Mouse (Mus musculus): ENCODE measurements around the gene Sympk. TPM values are rescaled to one million over a fixed set of nuclear protein-coding genes. Genes with fewer than 3 reads are reported as not detected.

Gene Sympk
- total and polyA plus RNA-seq, 2 experiments, result 21.5 to 46.9 TPM

DNA sequence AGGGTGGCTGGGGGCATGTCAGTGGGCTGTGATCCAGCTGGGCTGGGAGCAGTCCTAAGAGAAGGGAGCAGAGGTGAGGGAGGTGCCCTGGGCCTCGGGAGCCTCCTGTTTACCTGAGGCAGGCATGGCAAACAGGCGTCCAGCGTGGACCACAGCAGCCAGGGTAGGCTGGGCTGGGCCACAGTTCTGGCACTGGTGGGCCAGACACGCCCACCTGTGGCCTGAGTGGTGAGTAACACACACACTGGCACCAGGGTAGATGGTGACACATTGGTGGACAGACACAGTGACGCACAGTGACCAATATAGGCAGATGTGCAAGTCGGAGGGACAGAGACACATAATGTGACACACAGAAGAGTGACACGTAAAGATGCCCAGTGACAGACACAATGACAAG, 13.6 kb upstream of the Sympk start:
- Histone ChIP-seq H3K79me2 (ENCODE audit: control insufficient read depth, insufficient read depth, low read length) (peaks cover 4% of the 10 kb centered on the region; the same call in 1 of the 2 replicates), H3K27me3 (ENCODE audit: control insufficient read depth, insufficient read depth, low read length) (no peaks in the 10 kb centered on the region), H3K4me3 (ENCODE audit: insufficient read depth, low read depth, low read length) (no peak overlapping the region), H3K27ac (replicated peaks; ENCODE audit: insufficient read depth, low read depth, low read length) (peak overlapping the region; percentile 59), H3K4me1 (ENCODE audit: control insufficient read depth, insufficient read depth, low read length) (peaks cover 62% of the 10 kb centered on the region), H3K36me3 (ENCODE audit: control insufficient read depth, insufficient read depth, low read length) (peaks cover 12% of the 10 kb centered on the region; the same call in 1 of the 2 replicates), H3K9ac (ENCODE audit: low read depth, low read length) (peak overlapping the region; percentile 49)
- TF ChIP-seq CTCF (IDR thresholded peaks at IDR 0.05; ENCODE audit: low read depth, low read length) (no peak), POLR2A (IDR thresholded peaks at IDR 0.05; ENCODE audit: extremely low read depth, insufficient read depth, low read length) (no peak)
- 16% methylated on average over 7 of the region's 7 CpGs for WGBS
- peak; percentile 87 for DNase-seq (ENCODE audit: extremely low read depth, low read depth, low spot score)

- peak overlapping the region; percentile 90 for H3K27ac ChIP-seq (replicated peaks; ENCODE audit: insufficient read depth, low read depth, low read length)
- no peak for TF ChIP-seq CTCF (IDR thresholded peaks at IDR 0.05; ENCODE audit: low read depth, low read length)
- no peak for TF ChIP-seq POLR2A (IDR thresholded peaks at IDR 0.05; ENCODE audit: extremely low read depth, insufficient read depth, low read length)
- H3K9ac ChIP-seq (ENCODE audit: low read depth, low read length), result peak overlapping the region; percentile 79
- 2% methylated on average over 29 of the region's 31 CpGs for WGBS
- H3K79me2 ChIP-seq (ENCODE audit: control insufficient read depth, insufficient read depth, low read length), result no peaks in the 10 kb centered on the region
- no peaks in the 10 kb centered on the region for H3K27me3 ChIP-seq (ENCODE audit: control insufficient read depth, insufficient read depth, low read length)
- DNase-seq (ENCODE audit: extremely low read depth, low read depth, low spot score), result peak; percentile 68
- H3K36me3 ChIP-seq (ENCODE audit: control insufficient read depth, insufficient read depth, low read length), result peaks cover 12% of the 10 kb centered on the region; the same call in 1 of the 2 replicates
- H3K4me3 ChIP-seq (ENCODE audit: insufficient read depth, low read depth, low read length), result peak overlapping the region; percentile 43
- peaks cover 61% of the 10 kb centered on the region for H3K4me1 ChIP-seq (ENCODE audit: control insufficient read depth, insufficient read depth, low read length)
These were observed 12.1 kb upstream of the Sympk start for GRCm38 (mm10) chr7:19012025-19012621.

GRCm38 (mm10) chr7:19012882-19013281, 11.3 kb upstream of the Sympk start:
- Histone ChIP-seq H3K27ac (replicated peaks; ENCODE audit: insufficient read depth, low read depth, low read length) (peak overlapping the region; percentile 90), H3K36me3 (ENCODE audit: control insufficient read depth, insufficient read depth, low read length) (peaks cover 12% of the 10 kb centered on the region; the same call in 1 of the 2 replicates), H3K9ac (ENCODE audit: low read depth, low read length) (peak overlapping the region; percentile 29), H3K4me3 (ENCODE audit: insufficient read depth, low read depth, low read length) (no peak overlapping the region), H3K79me2 (ENCODE audit: control insufficient read depth, insufficient read depth, low read length) (no peaks in the 10 kb centered on the region), H3K27me3 (ENCODE audit: control insufficient read depth, insufficient read depth, low read length) (no peaks in the 10 kb centered on the region), H3K4me1 (ENCODE audit: control insufficient read depth, insufficient read depth, low read length) (peaks cover 59% of the 10 kb centered on the region)
- TF ChIP-seq CTCF (IDR thresholded peaks at IDR 0.05; ENCODE audit: low read depth, low read length), result no peak
- no peak for TF ChIP-seq POLR2A (IDR thresholded peaks at IDR 0.05; ENCODE audit: extremely low read depth, insufficient read depth, low read length)
- DNase-seq (ENCODE audit: extremely low read depth, low read depth, low spot score), result peak; percentile 74
- WGBS, result 11% methylated on average over 2 of the region's 2 CpGs

DNA sequence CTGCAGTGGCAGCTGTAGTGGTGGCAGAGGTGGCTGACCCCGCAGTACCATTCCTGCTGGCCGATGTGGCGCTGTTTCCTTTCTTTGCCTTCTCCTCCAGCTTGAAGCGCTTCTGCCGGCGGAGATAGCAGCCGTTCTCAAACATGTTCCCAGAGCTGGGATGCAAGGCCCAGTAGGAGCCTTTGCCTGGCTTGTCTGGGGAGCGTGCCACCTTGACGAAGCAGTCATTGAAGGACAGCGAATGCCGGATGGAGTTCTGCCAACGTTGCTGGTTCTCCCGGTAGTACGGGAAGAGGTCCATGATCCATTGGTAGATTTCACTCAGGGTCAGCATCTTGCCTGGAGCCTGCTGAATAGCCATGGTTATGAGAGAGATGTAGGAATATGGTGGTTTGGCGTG, 9.7 kb upstream of the Sympk start:
- Histone ChIP-seq H3K27me3 (ENCODE audit: control insufficient read depth, insufficient read depth, low read length) (no peaks in the 10 kb centered on the region), H3K4me3 (ENCODE audit: insufficient read depth, low read depth, low read length) (no peak overlapping the region), H3K27ac (replicated peaks; ENCODE audit: insufficient read depth, low read depth, low read length) (peak overlapping the region; percentile 94), H3K79me2 (ENCODE audit: control insufficient read depth, insufficient read depth, low read length) (no peaks in the 10 kb centered on the region), H3K36me3 (ENCODE audit: control insufficient read depth, insufficient read depth, low read length) (peaks cover 12% of the 10 kb centered on the region; the same call in 1 of the 2 replicates), H3K9ac (ENCODE audit: low read depth, low read length) (peak overlapping the region; percentile 32), H3K4me1 (ENCODE audit: control insufficient read depth, insufficient read depth, low read length) (peaks cover 56% of the 10 kb centered on the region)
- no peak for TF ChIP-seq POLR2A (IDR thresholded peaks at IDR 0.05; ENCODE audit: extremely low read depth, insufficient read depth, low read length)
- peak; percentile 33; the same call in 1 of the 2 replicates for TF ChIP-seq CTCF (IDR thresholded peaks at IDR 0.05; ENCODE audit: low read depth, low read length)
- DNase-seq (ENCODE audit: extremely low read depth, low read depth, low spot score), result peak; percentile 67
- whole genome bisulfite sequencing, result 33% methylated on average over 15 of the region's 15 CpGs

- no peaks in the 10 kb centered on the region for H3K79me2 ChIP-seq (ENCODE audit: control insufficient read depth, insufficient read depth, low read length)
- peak; percentile 97 for DNase-seq (ENCODE audit: extremely low read depth, low read depth, low spot score)
- peaks cover 12% of the 10 kb centered on the region; the same call in 1 of the 2 replicates for H3K36me3 ChIP-seq (ENCODE audit: control insufficient read depth, insufficient read depth, low read length)
- peak overlapping the region; percentile 28; the same call in 1 of the 2 replicates for H3K9ac ChIP-seq (ENCODE audit: low read depth, low read length)
- H3K4me3 ChIP-seq (ENCODE audit: insufficient read depth, low read depth, low read length), result no peak overlapping the region
- peak overlapping the region; percentile 94 for H3K27ac ChIP-seq (replicated peaks; ENCODE audit: insufficient read depth, low read depth, low read length)
- no peaks in the 10 kb centered on the region for H3K27me3 ChIP-seq (ENCODE audit: control insufficient read depth, insufficient read depth, low read length)
- peaks cover 50% of the 10 kb centered on the region for H3K4me1 ChIP-seq (ENCODE audit: control insufficient read depth, insufficient read depth, low read length)
- TF ChIP-seq POLR2A (IDR thresholded peaks at IDR 0.05; ENCODE audit: extremely low read depth, insufficient read depth, low read length) (no peak), CTCF (IDR thresholded peaks at IDR 0.05; ENCODE audit: low read depth, low read length) (no peak)
- 26% methylated on average over 4 of the region's 4 CpGs for WGBS
These were observed 8.1 kb upstream of the Sympk start for GRCm38 (mm10) chr7:19016042-19016441.

- no peak for TF ChIP-seq CTCF (IDR thresholded peaks at IDR 0.05; ENCODE audit: low read depth, low read length)
- TF ChIP-seq POLR2A (IDR thresholded peaks at IDR 0.05; ENCODE audit: extremely low read depth, insufficient read depth, low read length), result no peak
- H3K9ac ChIP-seq (ENCODE audit: low read depth, low read length), result peak overlapping the region; percentile 32; the same call in 1 of the 2 replicates
- WGBS, result 16% methylated on average over 7 of the region's 7 CpGs
- no peak overlapping the region for H3K4me3 ChIP-seq (ENCODE audit: insufficient read depth, low read depth, low read length)
- H3K27ac ChIP-seq (replicated peaks; ENCODE audit: insufficient read depth, low read depth, low read length), result peak overlapping the region; percentile 97
- peaks cover 14% of the 10 kb centered on the region; the same call in 1 of the 2 replicates for H3K79me2 ChIP-seq (ENCODE audit: control insufficient read depth, insufficient read depth, low read length)
- peaks cover 12% of the 10 kb centered on the region; the same call in 1 of the 2 replicates for H3K36me3 ChIP-seq (ENCODE audit: control insufficient read depth, insufficient read depth, low read length)
- H3K4me1 ChIP-seq (ENCODE audit: control insufficient read depth, insufficient read depth, low read length), result peaks cover 45% of the 10 kb centered on the region
- DNase-seq (ENCODE audit: extremely low read depth, low read depth, low spot score), result peak; percentile 59
- H3K27me3 ChIP-seq (ENCODE audit: control insufficient read depth, insufficient read depth, low read length), result no peaks in the 10 kb centered on the region
These were observed 6.3 kb upstream of the Sympk start for GRCm38 (mm10) chr7:19017909-19018308.
